Mouse (Mus musculus): ENCODE results near the gene Prkn. TPM values are rescaled to one million over a fixed set of nuclear protein-coding genes. Genes with fewer than 3 reads are reported as not detected.
"Not testable (repeated sequence)": the region's sequence is repeated elsewhere in the genome, so short reads cannot be mapped to it uniquely, and the experiment has no call there.

Gene Prkn
- total RNA-seq, 2 experiments from 2014 or later, result 12.7 to 15.9 TPM

GRCm38 (mm10) chr17:11990386-11991087, 1150.4 kb downstream of the Prkn start:
- no peak for DNase-seq

GRCm38 (mm10) chr17:11993249-11993648, 1153.1 kb downstream of the Prkn start:
- DNase-seq, result peak; percentile 29

- DNase-seq, result no peak
Observed at GRCm38 (mm10) chr17:11994252-11994651, 1154.1 kb downstream of the Prkn start.

GRCm38 (mm10) chr17:11994754-11995153, 1154.6 kb downstream of the Prkn start:
- DNase-seq, result not testable (repeated sequence)

GRCm38 (mm10) chr17:11995522-11995921, 1155.3 kb downstream of the Prkn start:
- DNase-seq, result no peak

- DNase-seq, result no peak
Observed at GRCm38 (mm10) chr17:11996311-11996710, 1156.1 kb downstream of the Prkn start.

GRCm38 (mm10) chr17:12000285-12000684, 1160.1 kb downstream of the Prkn start:
- no peak for DNase-seq

- DNase-seq, result no peak
Observed at GRCm38 (mm10) chr17:12021326-12021725, 1181.1 kb downstream of the Prkn start.

- DNase-seq, result no peak
Observed at GRCm38 (mm10) chr17:12029362-12029761, 1189.2 kb downstream of the Prkn start.

GRCm38 (mm10) chr17:12029921-12030461, 1189.8 kb downstream of the Prkn start:
- DNase-seq, result no peak

GRCm38 (mm10) chr17:12030556-12031160, 1190.5 kb downstream of the Prkn start:
- DNase-seq, result no peak

GRCm38 (mm10) chr17:12031203-12031942, 1191.2 kb downstream of the Prkn start:
- peak; percentile 81 for DNase-seq

GRCm38 (mm10) chr17:12032014-12032791, 1192.0 kb downstream of the Prkn start:
- DNase-seq, result no peak

GRCm38 (mm10) chr17:12035386-12035785, 1195.2 kb downstream of the Prkn start:
- no peak for DNase-seq

- DNase-seq, result peak; percentile 73
Observed at GRCm38 (mm10) chr17:12036205-12036604, 1196.0 kb downstream of the Prkn start.

GRCm38 (mm10) chr17:12037065-12037464, 1196.9 kb downstream of the Prkn start:
- DNase-seq, result no peak

GRCm38 (mm10) chr17:12037574-12037973, 1197.4 kb downstream of the Prkn start:
- DNase-seq, result no peak

GRCm38 (mm10) chr17:12038499-12038898, 1198.3 kb downstream of the Prkn start:
- DNase-seq, result no peak

- peak; percentile 89 for DNase-seq
Observed at GRCm38 (mm10) chr17:12039188-12039587, 1199.0 kb downstream of the Prkn start.

- no peak for DNase-seq
Observed at GRCm38 (mm10) chr17:12039922-12040321, 1199.7 kb downstream of the Prkn start.

GRCm38 (mm10) chr17:12040546-12040945, 1200.4 kb downstream of the Prkn start:
- DNase-seq, result no peak

- no peak for DNase-seq
Observed at GRCm38 (mm10) chr17:12041091-12041655, 1201.0 kb downstream of the Prkn start.

All from gastrocnemius, postnatal 10 days (tissue).